Mouse (Mus musculus) brain, adult 10 weeks (tissue): ENCODE results near the gene Kpna7. TPM values are rescaled to one million over a fixed set of nuclear protein-coding genes. Genes with fewer than 3 reads are reported as not detected.

Experiments used
- polyA plus RNA-seq: library from polyadenylated mRNA; stranded (reverse); fragments of 350-450 nt; fragmentation: Illumina TruSeq; extraction: RNeasy Lipid Tissue Mini Kit (QIAGEN cat#74804); gene quantifications from one replicate; pipeline ENCODE4 v1.2.3, GENCODE M21; 2015; ENCODE audit warnings: low read depth, low replicate concordance

Gene Kpna7
- not detected for polyA plus RNA-seq

DNA sequence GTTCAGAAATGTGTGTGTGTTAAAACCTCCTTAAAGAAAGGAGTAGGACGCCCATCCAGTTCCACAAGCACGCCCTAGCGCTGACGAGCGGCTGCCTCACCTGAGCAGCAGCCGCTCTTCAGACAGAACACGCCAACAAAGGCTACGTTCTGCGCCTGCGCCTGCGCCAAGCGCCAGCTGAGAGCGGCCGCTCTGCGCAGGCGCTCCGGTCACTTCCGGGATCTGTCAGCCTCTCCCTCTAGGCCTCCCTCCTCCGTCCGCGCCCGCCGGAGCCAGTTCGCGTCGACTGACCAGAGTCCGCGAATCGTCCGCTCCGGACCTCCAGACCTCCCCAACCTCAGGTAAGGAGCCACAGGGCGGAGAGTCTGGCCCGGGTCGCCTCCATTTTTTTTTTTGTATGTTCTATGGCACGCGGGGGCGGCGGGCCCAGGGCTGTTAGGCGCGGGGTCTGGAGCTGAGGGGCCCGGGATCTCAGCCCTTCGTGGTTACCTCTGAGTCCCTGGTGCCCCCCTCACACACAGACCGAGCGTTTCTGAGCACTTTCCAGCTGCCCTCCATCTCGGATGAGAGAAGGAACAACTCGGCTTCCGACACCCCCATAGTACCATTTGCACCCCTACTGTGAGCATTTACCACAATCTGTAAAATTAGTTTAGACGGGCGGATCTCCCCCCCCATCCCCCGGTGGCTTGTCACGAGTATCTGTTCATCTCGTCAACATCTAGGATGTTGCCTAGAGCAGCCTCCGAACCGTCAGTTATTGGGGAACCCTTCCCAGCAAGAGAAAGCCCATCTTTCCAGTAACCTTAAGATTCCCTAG is at the start of gene Kpna7, which contains the start of gene Arpc1a:
Kpna7 (minus strand) TSS at position 399 of the 820 bp plus-strand sequence.
Arpc1a (plus strand) TSS at position 199 of the 820 bp plus-strand sequence.

GRCm38 (mm10) chr5:145114071-145114605 is 30.3 kb upstream of the Kpna7 start, which contains the start of gene Arpc1b:
Arpc1b (plus strand) TSS chr5:145114215.

GRCm38 (mm10) chr5:145042690-145043089 is 41.1 kb downstream of the Kpna7 start, which contains the start of gene 1700018F24Rik:
1700018F24Rik (plus strand) TSS chr5:145042990.

DNA sequence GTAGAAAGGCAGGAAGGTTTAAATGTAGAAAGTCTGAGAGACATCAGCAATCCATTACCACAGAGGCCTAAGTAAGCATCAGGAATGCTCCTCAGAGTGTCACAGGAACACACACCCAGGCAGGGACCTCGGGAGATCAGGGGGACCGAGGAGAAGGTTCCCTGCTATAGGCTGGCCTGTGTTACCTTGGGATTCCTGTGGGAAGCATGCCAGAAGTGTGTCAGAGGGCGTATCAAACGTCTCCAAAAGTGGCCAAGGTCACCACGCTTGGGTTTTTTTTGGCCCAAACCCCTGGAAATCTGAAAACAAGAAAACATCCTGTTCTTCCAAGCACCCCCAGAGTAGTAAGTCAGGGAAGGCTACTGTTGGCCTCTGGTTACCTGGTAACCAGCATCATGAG is 51.4 kb downstream of the Kpna7 start, which contains the start of gene Gm4871:
Gm4871 (minus strand) TSS at position 364 of the 400 bp plus-strand sequence.

GRCm38 (mm10) chr5:144965639-144966351 is 118.0 kb downstream of the Kpna7 start, which contains the start of gene Smurf1:
Smurf1 (minus strand) TSS chr5:144965847.

Other genes starting within 250 kb of the Kpna7 start
- 23.9 TPM for gene Smurf1, start 118.2 kb downstream of the Kpna7 start, polyA plus RNA-seq
- gene Gm4871, start 51.3 kb downstream of the Kpna7 start, polyA plus RNA-seq, result not detected
- not detected for gene 1700018F24Rik, start 41.0 kb downstream of the Kpna7 start, polyA plus RNA-seq
- gene Arpc1a, start 200 bp downstream of the Kpna7 start, polyA plus RNA-seq, result 286 TPM
- 44.7 TPM for gene Arpc1b, start 30.2 kb upstream of the Kpna7 start, polyA plus RNA-seq
- gene Pdap1, start 56.2 kb upstream of the Kpna7 start, polyA plus RNA-seq, result 115 TPM
- 150 TPM for gene Bud31, start 56.3 kb upstream of the Kpna7 start, polyA plus RNA-seq
- gene Ptcd1, start 83.1 kb upstream of the Kpna7 start, polyA plus RNA-seq, result 18.1 TPM
- gene Cpsf4, start 83.2 kb upstream of the Kpna7 start, polyA plus RNA-seq, result 20.5 TPM
- gene Atp5j2, start 108.0 kb upstream of the Kpna7 start, polyA plus RNA-seq, result 411 TPM
- 11.2 TPM for gene Zkscan14, start 117.8 kb upstream of the Kpna7 start, polyA plus RNA-seq
- 10.4 TPM for gene Zkscan5, start 120.5 kb upstream of the Kpna7 start, polyA plus RNA-seq
- 33.8 TPM for gene Zfp655, start 147.7 kb upstream of the Kpna7 start, polyA plus RNA-seq
- gene Zscan25, start 196.5 kb upstream of the Kpna7 start, polyA plus RNA-seq, result 11.9 TPM